Mouse (Mus musculus) liver, embryonic 14.5 days (tissue): ENCODE measurements around the gene Ap3s2. TPM values are rescaled to one million over a fixed set of nuclear protein-coding genes. Genes with fewer than 3 reads are reported as not detected.
A peak's percentile ranks its signal among the peaks of the same experiment; 100 is the strongest.

ENCODE experiments used
- ATAC-seq: fragments of 200-750 bp; cut with Nextera tagmentation; 2 replicates; pipeline ENCODE4 v1.8.0; 2017; ENCODE audit warnings: moderate number of reproducible peaks, mild to moderate bottlenecking, moderate library complexity; ENCODE audit not compliant: insufficient read depth
- DNase-seq, 3 experiments: peaks; one replicate each; pipeline ENCODE4 v3.0.0-alpha.2; 2012 to 2013; ENCODE audit warnings: low read depth in 3 of 3, low spot score in 3 of 3
- H3K27ac ChIP-seq: fragments of 300-500 bp; sonication (generic); 2 replicates; pipeline ENCODE4 v1.5.1; 2014; ENCODE audit warnings: moderate library complexity, mild to moderate bottlenecking, control low read depth, inconsistent platforms
- H3K27me3 ChIP-seq: fragments of 300-500 bp; sonication (generic); 2 replicates; pipeline ENCODE4 v1.6.1; 2014; ENCODE audit warnings: mild to moderate bottlenecking, low read length, moderate library complexity; ENCODE audit not compliant: control insufficient read depth, insufficient read depth
- H3K36me3 ChIP-seq: fragments of 300-500 bp; sonication (generic); replicated peaks from 2 replicates; pipeline ENCODE4 v1.6.1; 2014; ENCODE audit warnings: low read depth; ENCODE audit not compliant: control insufficient read depth, insufficient read depth
- H3K4me1 ChIP-seq, 2 experiments: fragments of 200-500 bp in 1 of 2; fragments of 300-500 bp in 1 of 2; sonication (generic) in 1 of 2; replicated peaks; 2 replicates each; pipeline ENCODE4 v1.6.1; 2012 to 2014; ENCODE audit warnings: antibody characterized with exemption in 1 of 2, inconsistent platforms in 1 of 2, low read length in 1 of 2; ENCODE audit not compliant: control insufficient read depth in 2 of 2, insufficient read depth in 2 of 2
- H3K4me2 ChIP-seq: fragments of 300-500 bp; sonication (generic); 2 replicates; pipeline ENCODE4 v1.6.1; 2014; ENCODE audit warnings: low read depth, mild to moderate bottlenecking, control low read depth, moderate library complexity
- H3K4me3 ChIP-seq, 2 experiments: fragments of 200-500 bp in 1 of 2; fragments of 300-500 bp in 1 of 2; sonication (generic) in 1 of 2; 2 replicates each; pipeline ENCODE4 v1.5.1; 2012 to 2014; ENCODE audit warnings: low read depth in 2 of 2, low read length in 2 of 2, mild to moderate bottlenecking in 2 of 2, control low read depth in 1 of 2, inconsistent platforms in 1 of 2, moderate library complexity in 1 of 2; ENCODE audit not compliant: insufficient read depth in 1 of 2
- H3K9ac ChIP-seq: fragments of 300-500 bp; sonication (generic); replicated peaks from 2 replicates; pipeline ENCODE4 v1.6.1; 2014; ENCODE audit warnings: mild to moderate bottlenecking, control low read depth, moderate library complexity
- H3K9me3 ChIP-seq: fragments of 300-500 bp; sonication (generic); 2 replicates; pipeline ENCODE4 v1.6.1; 2016; ENCODE audit warnings: low read length, mixed read lengths; ENCODE audit not compliant: control insufficient read depth
- CTCF ChIP-seq: IDR thresholded peaks from 2 replicates; pipeline ENCODE4 v1.5.1; 2016; ENCODE audit warnings: antibody characterized with exemption, low read depth, control low read depth
- EP300 ChIP-seq: IDR thresholded peaks from 2 replicates; pipeline ENCODE4 v1.6.1; 2016; ENCODE audit warnings: antibody characterized with exemption, low read depth
- WGBS: fragments of 180-500 bp; shearing (Covaris S2); extraction: QIAGEN DNeasy Blood & Tissue Kit; methylation state at CpG from one replicate; pipeline ENCODE4 v1.1.7; 2014; ENCODE audit not compliant: insufficient replicate concordance; 5-methylcytosine and 5-hydroxymethylcytosine counted together
- polyA plus RNA-seq, 2 experiments: library from polyadenylated mRNA; depleted of rRNA in 1 of 2; stranded (reverse) in 1 of 2; unstranded in 1 of 2; fragments of >200 nt; fragmentation: Nextera tagmentation in 1 of 2; extraction: Ambion mirVana in 1 of 2; gene quantifications; 2 replicates each; pipeline versions ENCODE4 v1.2.1 to v1.2.3; 2012 to 2014

Gene Ap3s2
- polyA plus RNA-seq, 2 experiments: 5.6 to 12.2 TPM

DNA sequence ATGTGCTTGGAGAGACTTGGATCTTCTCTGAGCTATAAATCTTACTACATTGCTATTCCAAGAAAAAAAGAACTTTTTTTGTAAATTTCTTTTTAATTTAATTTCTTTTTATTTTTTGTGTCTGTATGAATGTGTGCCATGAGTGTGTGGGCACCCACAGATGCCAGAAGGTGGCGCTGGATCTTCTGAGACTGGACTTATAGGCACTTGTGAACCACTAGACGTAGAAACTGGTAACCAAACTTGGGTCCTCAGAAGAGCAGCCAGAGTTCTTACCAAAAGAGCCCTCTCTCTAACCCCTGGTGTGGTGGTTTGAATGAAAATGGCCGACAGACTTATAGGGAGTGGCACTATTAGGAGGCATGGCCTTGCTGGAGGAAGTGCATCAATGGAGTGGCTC is 30.6 kb upstream of the Ap3s2 start:
- TF ChIP-seq EP300 (no peak), CTCF (no peak)
- ATAC-seq (no peak), DNase-seq (no peak)
- Histone ChIP-seq H3K4me3 (no peak overlapping the region), H3K4me2 (no peak overlapping the region), H3K9me3 (no peaks in the 10 kb centered on the region), H3K9ac (no peak overlapping the region), H3K27ac (no peak overlapping the region), H3K27me3 (no peaks in the 10 kb centered on the region), H3K4me1 (no peaks in the 10 kb centered on the region), H3K36me3 (no peaks in the 10 kb centered on the region)
- WGBS: 55% methylated on average over 3 of the region's 3 CpGs

- 39% methylated on average over 6 of the region's 6 CpGs for WGBS
- no peak overlapping the region for H3K9ac ChIP-seq
- no peak for DNase-seq
- H3K4me2 ChIP-seq: no peak overlapping the region
- no peak for ATAC-seq
- TF ChIP-seq EP300 (no peak), CTCF (no peak)
- H3K4me3 ChIP-seq: no peak overlapping the region
- H3K9me3 ChIP-seq: no peaks in the 10 kb centered on the region
- no peaks in the 10 kb centered on the region for H3K27me3 ChIP-seq
- H3K27ac ChIP-seq: no peak overlapping the region
- H3K4me1 ChIP-seq: no peaks in the 10 kb centered on the region
- H3K36me3 ChIP-seq: no peaks in the 10 kb centered on the region
Measured at GRCm38 (mm10) chr7:79950236-79950635, 29.8 kb upstream of the Ap3s2 start.

DNA sequence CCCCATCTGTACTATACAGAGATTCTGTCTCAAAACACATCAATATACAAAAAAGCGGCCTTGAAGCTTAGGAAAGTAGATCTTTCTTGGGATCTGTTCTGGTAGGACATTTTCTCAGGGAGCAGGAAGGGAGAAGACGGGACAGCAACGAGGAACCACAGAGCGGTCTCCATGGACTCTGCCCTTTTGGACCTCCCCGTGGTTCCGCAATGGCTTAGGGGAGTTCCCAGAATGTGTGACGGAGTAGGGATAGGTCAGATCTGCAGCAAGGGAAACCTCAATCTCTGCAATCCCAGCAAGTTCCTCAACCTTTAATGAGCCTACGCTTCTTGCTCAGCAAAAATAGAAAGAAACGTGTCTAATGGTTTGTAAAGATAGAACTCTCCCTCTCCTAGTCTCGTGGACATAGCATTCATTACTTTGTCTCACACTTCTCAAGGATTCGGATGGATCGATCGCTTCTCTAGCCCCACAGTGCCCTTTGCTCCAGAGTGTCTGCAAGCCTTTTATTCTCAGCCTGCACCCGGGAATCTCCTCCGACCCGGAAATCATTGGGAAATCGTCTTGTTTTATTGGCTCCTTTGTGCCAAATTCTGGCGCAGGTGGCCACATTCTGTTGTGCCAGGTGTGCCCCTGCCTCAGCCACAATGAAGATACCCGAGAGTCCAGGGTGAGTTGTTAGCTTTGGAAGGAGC is 15.2 kb upstream of the Ap3s2 start:
- H3K36me3 ChIP-seq: no peaks in the 10 kb centered on the region
- 15% methylated on average over 19 of the region's 19 CpGs for WGBS
- no peak overlapping the region for H3K27ac ChIP-seq
- H3K9me3 ChIP-seq: no peaks in the 10 kb centered on the region
- H3K4me2 ChIP-seq: peak overlapping the region; percentile 47
- H3K4me1 ChIP-seq: no peaks in the 10 kb centered on the region
- no peak for DNase-seq
- H3K4me3 ChIP-seq: peak overlapping the region; percentile 43 to 48; a peak in 2 of 4 replicates
- no peak overlapping the region for H3K9ac ChIP-seq
- H3K27me3 ChIP-seq: peaks cover 17% of the 10 kb centered on the region
- TF ChIP-seq EP300 (no peak), CTCF (no peak)
- no peak for ATAC-seq

GRCm38 (mm10) chr7:79934862-79935510 is 14.5 kb upstream of the Ap3s2 start, which contains the start of gene Arpin:
Gene Arpin (minus strand): TSS chr7:79935359.
- DNase-seq (no peak), ATAC-seq (0 out of 2 replicates have a peak, but pooled peaks have one; percentile 41)
- Histone ChIP-seq H3K4me2 (peak within 1 kb of the TSS; percentile 47), H3K36me3 (no peaks in the 10 kb centered on the region), H3K27me3 (peaks cover 17% of the 10 kb centered on the region), H3K27ac (no peak within 1 kb of the TSS), H3K4me3 (peak within 1 kb of the TSS; percentile 43 to 48), H3K4me1 (no peaks in the 10 kb centered on the region), H3K9me3 (no peaks in the 10 kb centered on the region), H3K9ac (no peak within 1 kb of the TSS)
- 6% methylated on average over 32 of the region's 32 CpGs for WGBS
- TF ChIP-seq EP300: no peak
- no peak for TF ChIP-seq CTCF

DNA sequence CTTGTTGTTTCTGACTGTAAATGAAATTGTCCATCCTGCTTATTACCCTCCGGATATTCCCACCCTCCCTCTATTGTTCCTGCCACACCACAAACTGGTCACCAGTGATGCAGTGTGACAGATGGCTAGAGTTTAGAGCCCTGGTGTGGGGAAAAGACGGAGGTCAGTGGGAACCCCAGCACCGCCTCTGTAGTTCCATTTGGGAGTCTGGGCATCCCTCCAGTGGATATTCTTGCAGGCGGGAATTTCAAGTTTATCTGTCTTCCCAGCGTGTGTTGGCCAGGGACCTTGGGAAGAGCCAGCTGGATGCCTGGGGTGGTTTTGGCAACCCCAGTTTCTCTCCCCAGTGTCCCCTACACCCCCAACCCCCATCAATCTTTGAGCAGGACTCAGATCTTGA is 14.0 kb upstream of the Ap3s2 start:
- peaks cover 17% of the 10 kb centered on the region for H3K27me3 ChIP-seq
- DNase-seq (no peak), ATAC-seq (no peak)
- TF ChIP-seq EP300 (no peak), CTCF (no peak)
- H3K4me1 ChIP-seq: no peaks in the 10 kb centered on the region
- WGBS: 40% methylated on average over 5 of the region's 5 CpGs
- no peaks in the 10 kb centered on the region for H3K9me3 ChIP-seq
- H3K4me3 ChIP-seq: peak overlapping the region in 1 of 2 experiments; percentile 48; a peak in 2 of 4 replicates
- no peak overlapping the region for H3K27ac ChIP-seq
- H3K9ac ChIP-seq: no peak overlapping the region
- H3K4me2 ChIP-seq: peak overlapping the region; percentile 47
- H3K36me3 ChIP-seq: no peaks in the 10 kb centered on the region
